Mouse (Mus musculus) hindbrain, embryonic 12.5 days (tissue): ENCODE measurements around the gene Enpep. TPM values are rescaled to one million over a fixed set of nuclear protein-coding genes. Genes with fewer than 3 reads are reported as not detected.

Experiments used
- ATAC-seq: fragments of 200-750 bp; cut with Nextera tagmentation; 2 replicates; pipeline ENCODE4 v1.8.0; 2017; ENCODE audit warnings: moderate TSS enrichment; ENCODE audit not compliant: low FRiP score
- H3K27ac ChIP-seq: fragments of 300-500 bp; sonication (generic); 2 replicates; pipeline ENCODE4 v1.5.1; 2016; ENCODE audit warnings: mild to moderate bottlenecking
- H3K27me3 ChIP-seq: fragments of 300-500 bp; sonication (generic); 2 replicates; pipeline ENCODE4 v1.6.1; 2016; ENCODE audit warnings: mild to moderate bottlenecking
- H3K36me3 ChIP-seq: fragments of 300-500 bp; sonication (generic); 2 replicates; pipeline ENCODE4 v1.6.1; 2016; ENCODE audit warnings: mild to moderate bottlenecking
- H3K4me1 ChIP-seq: fragments of 300-500 bp; sonication (generic); 2 replicates; pipeline ENCODE4 v1.6.1; 2016
- H3K4me2 ChIP-seq: fragments of 300-500 bp; sonication (generic); replicated peaks from 2 replicates; pipeline ENCODE4 v1.6.1; 2016; ENCODE audit warnings: mild to moderate bottlenecking
- H3K4me3 ChIP-seq: fragments of 300-500 bp; sonication (generic); 2 replicates; pipeline ENCODE4 v1.5.1; 2016; ENCODE audit warnings: mild to moderate bottlenecking
- H3K9ac ChIP-seq: fragments of 300-500 bp; sonication (generic); 2 replicates; pipeline ENCODE4 v1.6.1; 2016; ENCODE audit warnings: mild to moderate bottlenecking, moderate library complexity
- H3K9me3 ChIP-seq: fragments of 300-500 bp; sonication (generic); replicated peaks from 2 replicates; pipeline ENCODE4 v1.6.1; 2016; ENCODE audit warnings: mild to moderate bottlenecking
- WGBS: fragments of 180-500 bp; shearing (Covaris S2); methylation state at CpG from one replicate; pipeline ENCODE4 v1.1.7; 2016; 5-methylcytosine and 5-hydroxymethylcytosine counted together
- polyA plus RNA-seq: library from polyadenylated mRNA; unstranded; fragments of >200 nt; fragmentation: Nextera tagmentation; extraction: Ambion mirVana; gene quantifications from 2 replicates; pipeline ENCODE4 v1.2.1, GENCODE M21; 2016

Gene Enpep
- polyA plus RNA-seq, 1 experiment from 2014 or later = 2.2 TPM

DNA sequence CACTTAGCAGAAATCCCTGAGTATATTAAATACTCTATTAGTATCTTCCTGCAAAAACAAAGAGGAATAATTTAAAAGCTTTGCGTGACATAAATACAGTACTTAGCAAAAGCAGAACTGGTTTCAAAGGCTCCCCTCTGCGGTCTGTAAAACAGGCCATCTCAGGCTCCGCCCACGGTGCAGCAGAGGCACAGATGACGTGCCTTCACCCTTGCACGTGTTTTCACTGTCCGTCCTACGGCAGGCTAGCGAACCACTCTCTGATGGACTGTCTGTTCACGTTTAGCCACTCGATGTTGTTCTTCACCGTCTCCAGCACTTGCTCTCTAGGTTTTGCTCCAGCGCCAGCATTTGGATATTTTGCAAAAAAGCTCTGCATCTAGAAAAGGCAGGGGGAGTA is 62.5 kb downstream of the Enpep start:
- Histone ChIP-seq H3K36me3 (no peaks in the 10 kb centered on the region), H3K27me3 (no peaks in the 10 kb centered on the region), H3K9ac (no peak overlapping the region), H3K4me2 (0 out of 2 replicates have a peak overlapping the region, but pooled peaks have one; percentile 4), H3K9me3 (no peaks in the 10 kb centered on the region; the same call in 1 of the 2 replicates), H3K4me3 (no peak overlapping the region), H3K4me1 (no peaks in the 10 kb centered on the region), H3K27ac (no peak overlapping the region)
- 54% methylated on average over 13 of the region's 13 CpGs for WGBS
- ATAC-seq = no peak

DNA sequence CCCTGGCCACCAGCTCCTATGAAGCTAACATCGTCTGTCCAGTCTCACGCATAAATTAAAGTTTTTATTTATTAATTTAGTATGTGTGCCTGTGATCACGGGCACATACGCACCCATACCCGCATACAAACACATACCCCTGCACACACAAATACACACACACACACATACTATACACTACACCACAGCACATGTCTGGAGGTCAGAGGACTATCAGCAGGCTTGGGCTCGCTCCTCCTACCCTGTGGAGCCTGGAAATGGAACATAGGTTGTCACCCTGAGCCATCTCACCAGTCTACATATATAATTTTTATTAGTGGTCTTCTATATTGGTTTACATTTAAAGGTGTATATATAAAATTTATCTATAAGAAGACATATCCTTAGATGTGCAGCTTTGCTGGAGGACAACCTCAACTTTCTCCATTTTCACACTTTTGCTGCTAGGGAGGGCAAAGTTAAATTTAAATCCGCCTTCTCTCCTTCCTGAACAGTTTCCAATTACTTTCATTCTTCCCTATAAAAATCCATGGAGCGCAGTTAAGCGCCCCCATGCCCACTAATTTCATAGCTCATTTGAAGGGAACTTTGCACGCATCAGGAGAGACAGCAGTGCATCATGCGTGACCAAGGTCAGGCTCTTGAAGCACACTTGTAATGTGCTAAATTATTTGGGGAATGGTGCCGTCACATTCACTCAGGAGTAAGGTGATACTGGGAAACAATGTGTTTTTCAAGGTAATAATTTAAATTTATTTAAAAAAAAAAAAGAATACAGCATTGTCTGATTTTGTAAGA is 63.4 kb downstream of the Enpep start:
- Histone ChIP-seq H3K4me1 (no peaks in the 10 kb centered on the region), H3K27ac (no peak overlapping the region), H3K27me3 (no peaks in the 10 kb centered on the region), H3K4me3 (no peak overlapping the region), H3K9me3 (no peaks in the 10 kb centered on the region; the same call in 1 of the 2 replicates), H3K4me2 (no peak overlapping the region), H3K36me3 (no peaks in the 10 kb centered on the region), H3K9ac (no peak overlapping the region)
- 89% methylated on average over 12 of the region's 12 CpGs for WGBS
- ATAC-seq = no peak

DNA sequence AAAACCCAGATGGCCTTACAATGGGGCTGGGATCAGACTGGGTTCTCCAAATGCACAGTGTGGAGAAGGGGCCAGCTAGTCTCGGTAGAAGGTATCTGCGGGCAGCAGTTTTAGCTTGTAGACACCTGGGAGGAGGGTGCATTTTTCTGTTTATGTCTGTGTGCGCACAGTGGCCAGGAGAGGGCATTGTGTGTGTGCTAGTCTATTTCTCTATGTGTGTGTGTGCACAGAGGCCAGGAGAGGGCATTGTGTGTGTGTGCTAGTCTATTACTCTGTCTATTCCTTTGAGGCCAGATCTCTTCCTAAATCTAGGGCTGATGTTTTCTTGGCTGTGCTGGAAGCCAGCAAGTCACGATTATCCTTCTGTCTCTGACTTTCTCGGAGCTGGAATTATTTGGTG is 74.0 kb downstream of the Enpep start:
- Histone ChIP-seq H3K9ac (no peak overlapping the region), H3K9me3 (no peaks in the 10 kb centered on the region), H3K27ac (no peak overlapping the region), H3K27me3 (no peaks in the 10 kb centered on the region), H3K4me1 (no peaks in the 10 kb centered on the region), H3K4me3 (no peak overlapping the region), H3K4me2 (no peak overlapping the region), H3K36me3 (no peaks in the 10 kb centered on the region)
- ATAC-seq = no peak
- 88% methylated on average over 5 of the region's 5 CpGs for WGBS

GRCm38 (mm10) chr3:129256766-129257165 is 75.8 kb downstream of the Enpep start:
- H3K4me2 ChIP-seq = peak overlapping the region; percentile 41
- H3K4me1 ChIP-seq = no peaks in the 10 kb centered on the region
- 62% methylated on average over 8 of the region's 8 CpGs for WGBS
- H3K9ac ChIP-seq = no peak overlapping the region
- H3K9me3 ChIP-seq = no peaks in the 10 kb centered on the region
- H3K4me3 ChIP-seq = peak overlapping the region; percentile 21
- no peak for ATAC-seq
- H3K27me3 ChIP-seq = no peaks in the 10 kb centered on the region
- no peak overlapping the region for H3K27ac ChIP-seq
- H3K36me3 ChIP-seq = no peaks in the 10 kb centered on the region

GRCm38 (mm10) chr3:129256283-129256682 is 76.2 kb downstream of the Enpep start:
- no peak overlapping the region for H3K27ac ChIP-seq
- H3K36me3 ChIP-seq = no peaks in the 10 kb centered on the region
- no peak overlapping the region for H3K9ac ChIP-seq
- H3K9me3 ChIP-seq = no peaks in the 10 kb centered on the region
- ATAC-seq = no peak
- no peaks in the 10 kb centered on the region for H3K4me1 ChIP-seq
- no peaks in the 10 kb centered on the region for H3K27me3 ChIP-seq
- WGBS = 55% methylated on average over 19 of the region's 19 CpGs
- peak overlapping the region; percentile 41 for H3K4me2 ChIP-seq
- H3K4me3 ChIP-seq = peak overlapping the region; percentile 21

GRCm38 (mm10) chr3:129254246-129254645 is 78.3 kb downstream of the Enpep start:
- H3K9ac ChIP-seq = no peak overlapping the region
- H3K27ac ChIP-seq = no peak overlapping the region
- no peaks in the 10 kb centered on the region for H3K27me3 ChIP-seq
- ATAC-seq = no peak
- WGBS = 54% methylated on average over 10 of the region's 10 CpGs
- H3K36me3 ChIP-seq = no peaks in the 10 kb centered on the region
- H3K9me3 ChIP-seq = no peaks in the 10 kb centered on the region
- no peak overlapping the region for H3K4me3 ChIP-seq
- no peak overlapping the region for H3K4me2 ChIP-seq
- H3K4me1 ChIP-seq = no peaks in the 10 kb centered on the region

DNA sequence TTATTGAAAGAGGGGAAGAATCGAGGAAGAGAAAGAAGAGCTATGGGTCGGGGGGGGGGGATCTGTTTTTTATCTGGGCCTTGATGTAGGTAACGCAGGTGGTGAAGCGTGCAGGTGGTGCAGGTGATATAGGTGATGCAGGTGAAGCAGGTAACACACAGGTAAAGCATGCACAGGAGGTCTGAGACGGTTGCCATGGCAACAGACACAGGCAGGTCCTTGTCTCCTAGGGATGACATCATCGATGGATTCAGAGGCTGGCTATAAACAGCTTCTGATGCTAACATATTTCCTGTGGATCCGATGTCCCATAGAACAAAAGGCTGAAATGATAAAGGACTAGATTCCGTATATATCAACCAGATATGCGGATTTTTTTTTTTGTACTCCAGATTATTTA is 81.5 kb downstream of the Enpep start:
- Histone ChIP-seq H3K9ac (no peak overlapping the region), H3K4me1 (no peaks in the 10 kb centered on the region), H3K4me2 (no peak overlapping the region), H3K4me3 (no peak overlapping the region), H3K36me3 (no peaks in the 10 kb centered on the region), H3K9me3 (no peaks in the 10 kb centered on the region), H3K27ac (no peak overlapping the region), H3K27me3 (no peaks in the 10 kb centered on the region)
- WGBS = 89% methylated on average over 9 of the region's 9 CpGs
- no peak for ATAC-seq

DNA sequence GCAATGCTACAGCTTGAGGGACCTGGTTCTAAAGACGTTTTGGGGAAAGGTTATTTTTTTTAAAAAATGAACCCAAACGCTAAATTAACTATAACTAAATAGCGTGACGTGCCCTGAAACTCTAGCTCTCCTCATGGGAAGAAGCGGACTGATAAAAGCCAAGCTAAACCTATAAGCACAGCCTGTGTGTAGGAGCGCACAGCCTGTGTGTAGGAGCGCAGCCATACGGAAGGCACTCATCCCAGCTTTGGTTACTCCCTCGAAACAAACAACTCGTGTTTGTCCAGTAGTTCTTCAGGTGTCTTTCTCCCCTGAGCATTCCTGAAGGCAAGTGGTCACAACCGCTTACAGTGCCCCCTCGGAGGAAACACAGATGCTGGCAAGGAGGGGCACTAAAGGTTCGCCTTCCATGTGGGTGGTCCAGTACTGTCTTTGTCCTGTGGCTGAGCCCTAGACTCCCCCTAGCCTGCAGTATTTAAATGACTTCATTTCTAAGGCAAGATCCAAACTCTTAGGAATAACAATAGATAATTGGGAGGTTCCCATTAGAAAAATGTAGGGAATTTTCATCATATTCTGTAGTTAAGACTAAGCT is 93.8 kb downstream of the Enpep start:
- Histone ChIP-seq H3K27me3 (no peaks in the 10 kb centered on the region), H3K9me3 (no peaks in the 10 kb centered on the region), H3K4me1 (0 out of 2 replicates have a peak, but pooled peaks cover 3% of the 10 kb centered on the region), H3K9ac (no peak overlapping the region), H3K27ac (no peak overlapping the region), H3K4me3 (no peak overlapping the region), H3K4me2 (0 out of 2 replicates have a peak overlapping the region, but pooled peaks have one; percentile 15), H3K36me3 (no peaks in the 10 kb centered on the region)
- no peak for ATAC-seq
- WGBS = 30% methylated on average over 13 of the region's 13 CpGs

- no peak overlapping the region for H3K4me2 ChIP-seq
- no peak overlapping the region for H3K27ac ChIP-seq
- WGBS = 85% methylated on average over 1 of the region's 1 CpGs
- H3K4me3 ChIP-seq = no peak overlapping the region
- H3K9ac ChIP-seq = no peak overlapping the region
- no peaks in the 10 kb centered on the region for H3K9me3 ChIP-seq
- no peaks in the 10 kb centered on the region for H3K36me3 ChIP-seq
- no peak for ATAC-seq
- H3K27me3 ChIP-seq = no peaks in the 10 kb centered on the region
- H3K4me1 ChIP-seq = 0 out of 2 replicates have a peak, but pooled peaks cover 3% of the 10 kb centered on the region
Measured at GRCm38 (mm10) chr3:129238010-129238409, 94.5 kb downstream of the Enpep start.

- WGBS = 6% methylated on average over 5 of the region's 5 CpGs
- no peaks in the 10 kb centered on the region for H3K9me3 ChIP-seq
- no peak overlapping the region for H3K4me2 ChIP-seq
- ATAC-seq = no peak
- H3K9ac ChIP-seq = no peak overlapping the region
- peaks cover 67% of the 10 kb centered on the region for H3K27me3 ChIP-seq
- H3K36me3 ChIP-seq = no peaks in the 10 kb centered on the region
- no peak overlapping the region for H3K4me3 ChIP-seq
- H3K27ac ChIP-seq = no peak overlapping the region
- no peaks in the 10 kb centered on the region for H3K4me1 ChIP-seq
Measured at GRCm38 (mm10) chr3:129227331-129227730, 105.2 kb downstream of the Enpep start.

DNA sequence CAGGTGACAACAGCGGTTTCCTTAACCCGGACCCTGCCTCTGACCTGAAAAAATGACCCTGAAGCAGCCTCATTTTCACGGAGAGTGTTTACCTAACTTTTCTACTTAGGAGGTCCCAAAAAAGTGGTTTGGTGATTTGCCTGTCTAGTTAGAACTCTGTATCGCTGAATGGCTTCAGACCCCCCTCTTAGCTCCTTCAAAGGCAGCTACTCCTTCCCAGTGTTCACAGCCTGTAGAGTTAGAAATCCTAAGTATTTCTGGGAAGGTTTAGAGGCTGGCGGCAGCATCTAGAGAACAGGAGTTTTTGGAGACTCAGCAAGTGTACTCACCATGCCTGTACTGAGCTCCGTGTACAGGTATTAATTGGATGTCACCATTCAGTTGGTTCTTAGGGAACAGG is 105.8 kb downstream of the Enpep start:
- H3K4me1 ChIP-seq = no peaks in the 10 kb centered on the region
- no peaks in the 10 kb centered on the region for H3K36me3 ChIP-seq
- no peak overlapping the region for H3K9ac ChIP-seq
- no peak overlapping the region for H3K4me2 ChIP-seq
- no peak for ATAC-seq
- WGBS = 1% methylated on average over 6 of the region's 6 CpGs
- no peaks in the 10 kb centered on the region for H3K9me3 ChIP-seq
- H3K4me3 ChIP-seq = no peak overlapping the region
- no peak overlapping the region for H3K27ac ChIP-seq
- H3K27me3 ChIP-seq = peaks cover 74% of the 10 kb centered on the region

DNA sequence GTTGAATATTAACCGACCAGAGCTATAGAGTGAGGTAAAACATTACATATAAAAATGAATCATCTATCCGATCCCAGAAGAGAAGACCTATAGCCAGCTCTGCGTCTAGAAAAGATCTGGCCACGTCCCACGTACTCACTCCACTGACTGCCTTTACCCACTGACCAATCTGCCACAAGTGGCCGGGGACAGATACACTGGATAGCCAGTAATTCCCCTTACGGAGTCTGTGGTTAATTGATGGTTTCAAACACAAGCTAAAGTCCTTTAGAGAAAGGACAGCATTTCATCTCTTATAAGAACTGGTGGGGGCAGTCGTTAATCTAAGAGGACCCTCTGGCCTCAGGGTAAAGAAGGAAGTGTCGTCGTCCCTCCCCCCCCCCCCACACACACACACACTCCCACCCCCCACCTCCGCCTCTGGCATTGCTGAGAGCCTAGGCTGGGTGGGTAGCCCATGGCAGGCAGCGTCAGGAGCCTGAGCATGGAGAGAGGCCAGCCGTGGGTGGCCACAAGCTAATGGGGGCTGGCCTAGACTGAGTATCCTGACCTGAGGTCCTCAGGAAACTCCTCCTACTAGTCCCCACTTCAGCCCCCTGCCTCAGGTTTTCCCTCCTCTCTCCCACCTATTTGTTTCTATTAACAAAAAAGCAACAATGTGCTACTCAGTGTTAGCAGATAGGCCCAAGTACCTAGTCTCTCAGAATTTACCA is 106.8 kb downstream of the Enpep start:
- Histone ChIP-seq H3K27ac (no peak overlapping the region), H3K4me2 (no peak overlapping the region), H3K36me3 (no peaks in the 10 kb centered on the region), H3K4me3 (no peak overlapping the region), H3K9me3 (no peaks in the 10 kb centered on the region), H3K4me1 (no peaks in the 10 kb centered on the region), H3K27me3 (peaks cover 83% of the 10 kb centered on the region), H3K9ac (no peak overlapping the region)
- no peak for ATAC-seq
- 5% methylated on average over 12 of the region's 13 CpGs for WGBS
